Mouse (Mus musculus) liver, adult 2 months (tissue): ENCODE results near the gene Ifna7. TPM values are rescaled to one million over a fixed set of nuclear protein-coding genes. Genes with fewer than 3 reads are reported as not detected.

Experiments used
- DNase-seq: peaks from one replicate; pipeline ENCODE4 v3.0.0-alpha.2; 2011; ENCODE audit warnings: low read depth, low spot score; ENCODE audit errors: extremely low read depth
- H3K27ac ChIP-seq: fragments of 200-500 bp; replicated peaks from 2 replicates; pipeline ENCODE4 v1.5.1; 2012; ENCODE audit warnings: low read depth, mild to moderate bottlenecking, control low read depth, inconsistent platforms, low read length; ENCODE audit not compliant: insufficient read depth
- H3K27me3 ChIP-seq: fragments of 200-500 bp; 2 replicates; pipeline ENCODE4 v1.6.1; 2012; ENCODE audit warnings: mild to moderate bottlenecking, moderate library complexity, low read length, inconsistent platforms; ENCODE audit not compliant: control insufficient read depth, insufficient read depth
- H3K36me3 ChIP-seq: fragments of 200-500 bp; 2 replicates; pipeline ENCODE4 v1.6.1; 2012; ENCODE audit warnings: low read length, inconsistent platforms; ENCODE audit not compliant: control insufficient read depth, insufficient read depth
- H3K4me1 ChIP-seq: fragments of 200-500 bp; 2 replicates; pipeline ENCODE4 v1.6.1; 2011; ENCODE audit warnings: low read length; ENCODE audit not compliant: control insufficient read depth, insufficient read depth
- H3K4me3 ChIP-seq: fragments of 200-500 bp; 2 replicates; pipeline ENCODE4 v1.5.1; 2011; ENCODE audit warnings: low read depth, mild to moderate bottlenecking, control low read depth, low read length, moderate library complexity; ENCODE audit not compliant: insufficient read depth
- H3K79me2 ChIP-seq: fragments of 200-500 bp; 2 replicates; pipeline ENCODE4 v1.6.1; 2012; ENCODE audit warnings: inconsistent platforms, mild to moderate bottlenecking, low read length, moderate library complexity; ENCODE audit not compliant: control insufficient read depth, insufficient read depth
- H3K9ac ChIP-seq: fragments of 200-500 bp; 2 replicates; pipeline ENCODE4 v1.6.1; 2012; ENCODE audit warnings: low read depth, mild to moderate bottlenecking, control low read depth, inconsistent platforms, low read length
- CTCF ChIP-seq: fragments of 200-500 bp; IDR thresholded peaks from 2 replicates; pipeline ENCODE4 v1.5.1; 2011; ENCODE audit warnings: low read depth, low read length, control low read depth
- POLR2A ChIP-seq: fragments of 200-500 bp; IDR thresholded peaks from 2 replicates; pipeline ENCODE4 v1.6.1; 2011; ENCODE audit warnings: low read length, control low read depth; ENCODE audit not compliant: insufficient read depth; ENCODE audit errors: extremely low read depth
- WGBS: fragments of 180-500 bp; shearing (Covaris S2); methylation state at CpG from one replicate; pipeline ENCODE4 v1.1.7; 2018; 5-methylcytosine and 5-hydroxymethylcytosine counted together
- polyA plus RNA-seq: library from polyadenylated mRNA; depleted of rRNA; stranded (reverse); fragments of >200 nt; gene quantifications from 2 replicates; pipeline ENCODE4 v1.2.3, GENCODE M21; 2012; rRNA removed
- total RNA-seq: library from RNA; depleted of rRNA; stranded (reverse); fragments of >200 nt; gene quantifications from 2 replicates; pipeline ENCODE4 v1.2.3, GENCODE M21; 2014; rRNA removed

The Ifna7 gene
- total and polyA plus RNA-seq, 2 experiments, result not detected

DNA sequence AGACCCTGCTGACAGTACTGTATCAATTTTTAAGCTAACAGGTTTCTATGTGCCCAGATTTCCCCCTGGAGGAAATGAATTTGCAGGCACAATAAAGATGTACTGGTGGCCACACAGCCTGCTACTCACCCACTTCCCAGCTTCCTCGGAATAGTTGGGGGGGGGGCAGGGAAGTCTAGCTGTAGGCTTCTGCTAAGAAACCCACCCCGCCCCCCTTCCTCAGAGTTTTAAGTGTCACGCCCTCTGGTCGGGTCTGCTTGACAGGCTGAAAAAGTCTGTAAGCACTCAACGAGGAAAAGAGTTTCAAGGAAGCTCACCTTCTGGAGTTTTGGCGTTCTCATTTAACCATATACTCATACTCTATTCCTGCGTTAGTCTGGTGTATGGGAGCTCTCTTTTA lies 47.3 kb downstream of the Ifna7 start:
- H3K27ac ChIP-seq, result no peak overlapping the region
- no peak for DNase-seq
- no peaks in the 10 kb centered on the region for H3K36me3 ChIP-seq
- TF ChIP-seq POLR2A (no peak), CTCF (no peak)
- H3K4me3 ChIP-seq, result no peak overlapping the region
- no peaks in the 10 kb centered on the region for H3K79me2 ChIP-seq
- H3K27me3 ChIP-seq, result peaks cover 3% of the 10 kb centered on the region; the same call in 1 of the 2 replicates
- 43% methylated on average over 7 of the region's 7 CpGs for WGBS
- no peaks in the 10 kb centered on the region for H3K4me1 ChIP-seq
- H3K9ac ChIP-seq, result no peak overlapping the region

- no peaks in the 10 kb centered on the region for H3K36me3 ChIP-seq
- H3K9ac ChIP-seq, result no peak overlapping the region
- H3K4me3 ChIP-seq, result no peak overlapping the region
- WGBS, result 68% methylated on average over 9 of the region's 9 CpGs
- TF ChIP-seq CTCF (no peak), POLR2A (no peak)
- H3K27ac ChIP-seq, result no peak overlapping the region
- H3K27me3 ChIP-seq, result peaks cover 3% of the 10 kb centered on the region; the same call in 1 of the 2 replicates
- H3K79me2 ChIP-seq, result no peaks in the 10 kb centered on the region
- no peaks in the 10 kb centered on the region for H3K4me1 ChIP-seq
- DNase-seq, result peak; percentile 8
These were observed 48.6 kb downstream of the Ifna7 start for GRCm38 (mm10) chr4:88864599-88864998.

DNA sequence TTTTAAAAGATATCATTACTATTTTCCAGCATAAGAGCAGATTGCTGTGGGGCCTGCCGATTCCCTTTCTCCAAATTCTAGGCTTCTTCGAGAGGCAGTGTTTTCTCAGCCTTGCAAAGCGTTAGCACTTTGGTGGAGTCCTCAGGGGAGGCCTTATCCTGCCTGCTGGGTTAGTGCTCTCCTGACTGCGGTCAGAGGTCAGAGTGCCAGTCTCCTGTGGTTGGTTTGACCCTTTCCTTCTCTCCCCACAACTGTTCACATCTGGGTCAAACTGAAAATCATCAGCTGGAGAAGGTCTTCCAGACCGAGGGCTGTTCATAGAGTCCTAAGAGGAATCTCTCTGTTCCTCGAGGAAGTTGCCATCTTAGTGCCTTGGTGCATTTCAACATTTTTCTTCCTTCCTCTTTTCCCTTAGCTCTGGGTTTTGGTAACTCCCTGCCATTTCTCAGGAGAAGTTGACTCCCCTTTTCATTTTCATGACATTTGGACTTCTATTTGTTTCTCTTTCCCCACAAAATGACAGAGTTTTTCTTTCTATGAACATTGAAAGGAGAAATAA lies 49.1 kb downstream of the Ifna7 start:
- H3K27me3 ChIP-seq, result peaks cover 3% of the 10 kb centered on the region; the same call in 1 of the 2 replicates
- no peaks in the 10 kb centered on the region for H3K4me1 ChIP-seq
- no peak overlapping the region for H3K4me3 ChIP-seq
- no peaks in the 10 kb centered on the region for H3K36me3 ChIP-seq
- no peak overlapping the region for H3K9ac ChIP-seq
- peak; percentile 30 for DNase-seq
- no peak overlapping the region for H3K27ac ChIP-seq
- 61% methylated on average over 6 of the region's 6 CpGs for WGBS
- TF ChIP-seq CTCF (no peak), POLR2A (no peak)
- no peaks in the 10 kb centered on the region for H3K79me2 ChIP-seq

Other genes with a start within 250 kb of the Ifna7 start
- gene Ifna14, start 244.4 kb upstream of the Ifna7 start, total RNA-seq, result not detected in 2 replicates
- not detected in 2 replicates for gene Ifna14, start 244.4 kb upstream of the Ifna7 start, polyA plus RNA-seq
- gene Ifna9, start 223.8 kb upstream of the Ifna7 start, total RNA-seq, result not detected in 2 replicates
- not detected in 2 replicates for gene Ifna9, start 223.8 kb upstream of the Ifna7 start, polyA plus RNA-seq
- gene Ifna12, start 212.9 kb upstream of the Ifna7 start, total RNA-seq, result not detected in 2 replicates
- not detected in 2 replicates for gene Ifna12, start 212.9 kb upstream of the Ifna7 start, polyA plus RNA-seq
- not detected in 2 replicates for gene C87499, start 181.8 kb upstream of the Ifna7 start, total RNA-seq
- not detected in 2 replicates for gene C87499, start 181.8 kb upstream of the Ifna7 start, polyA plus RNA-seq
- gene Ifna13, start 171.8 kb upstream of the Ifna7 start, total RNA-seq, result not detected in 2 replicates
- not detected in 2 replicates for gene Ifna13, start 171.8 kb upstream of the Ifna7 start, polyA plus RNA-seq
- not detected in 2 replicates for gene Ifna16, start 139.3 kb upstream of the Ifna7 start, total RNA-seq
- not detected in 2 replicates for gene Ifna16, start 139.3 kb upstream of the Ifna7 start, polyA plus RNA-seq
- not detected in 2 replicates for gene Ifna2, start 132.3 kb upstream of the Ifna7 start, total RNA-seq
- not detected in 2 replicates for gene Ifna2, start 132.3 kb upstream of the Ifna7 start, polyA plus RNA-seq
- gene Ifnab, start 124.9 kb upstream of the Ifna7 start, total RNA-seq, result not detected in 2 replicates
- not detected in 2 replicates for gene Ifnab, start 124.9 kb upstream of the Ifna7 start, polyA plus RNA-seq
- 0.18 TPM in 1 of 2 replicates, not detected in the other for gene Gm26566, start 94.4 kb upstream of the Ifna7 start, total RNA-seq
- not detected in 2 replicates for gene Gm26566, start 94.4 kb upstream of the Ifna7 start, polyA plus RNA-seq
- gene Klhl9, start 93.8 kb upstream of the Ifna7 start, total RNA-seq, result 60.3 and 68.1 TPM in 2 replicates
- 9.8 and 10.2 TPM in 2 replicates for gene Klhl9, start 93.8 kb upstream of the Ifna7 start, polyA plus RNA-seq
- not detected in 2 replicates for gene Gm13271, start 61.4 kb upstream of the Ifna7 start, total RNA-seq
- not detected in 2 replicates for gene Gm13271, start 61.4 kb upstream of the Ifna7 start, polyA plus RNA-seq
- not detected in 2 replicates for gene Gm13283, start 56.1 kb upstream of the Ifna7 start, total RNA-seq
- gene Gm13283, start 56.1 kb upstream of the Ifna7 start, polyA plus RNA-seq, result not detected in 2 replicates
- gene Gm13290, start 42.4 kb upstream of the Ifna7 start, total RNA-seq, result not detected in 2 replicates
- gene Gm13290, start 42.4 kb upstream of the Ifna7 start, polyA plus RNA-seq, result not detected in 2 replicates
- gene Gm13289, start 39.3 kb upstream of the Ifna7 start, total RNA-seq, result not detected in 2 replicates
- not detected in 2 replicates for gene Gm13289, start 39.3 kb upstream of the Ifna7 start, polyA plus RNA-seq
- not detected in 2 replicates for gene Gm13272, start 36.4 kb upstream of the Ifna7 start, total RNA-seq
- not detected in 2 replicates for gene Gm13272, start 36.4 kb upstream of the Ifna7 start, polyA plus RNA-seq
- gene Ifnz, start 34.1 kb upstream of the Ifna7 start, total RNA-seq, result not detected in 2 replicates
- gene Ifnz, start 34.1 kb upstream of the Ifna7 start, polyA plus RNA-seq, result not detected in 2 replicates
- gene Gm13276, start 30.5 kb upstream of the Ifna7 start, total RNA-seq, result not detected in 2 replicates
- gene Gm13276, start 30.5 kb upstream of the Ifna7 start, polyA plus RNA-seq, result not detected in 2 replicates
- not detected in 2 replicates for gene Gm13277, start 27.6 kb upstream of the Ifna7 start, total RNA-seq
- not detected in 2 replicates for gene Gm13277, start 27.6 kb upstream of the Ifna7 start, polyA plus RNA-seq
- gene Gm13278, start 24.7 kb upstream of the Ifna7 start, total RNA-seq, result not detected in 2 replicates
- gene Gm13278, start 24.7 kb upstream of the Ifna7 start, polyA plus RNA-seq, result not detected in 2 replicates
- gene Gm13275, start 21.7 kb upstream of the Ifna7 start, total RNA-seq, result not detected in 2 replicates
- gene Gm13275, start 21.7 kb upstream of the Ifna7 start, polyA plus RNA-seq, result not detected in 2 replicates
- gene Gm13279, start 18.8 kb upstream of the Ifna7 start, total RNA-seq, result not detected in 2 replicates
- gene Gm13279, start 18.8 kb upstream of the Ifna7 start, polyA plus RNA-seq, result not detected in 2 replicates
- not detected in 2 replicates for gene Gm13285, start 16.6 kb upstream of the Ifna7 start, total RNA-seq
- not detected in 2 replicates for gene Gm13285, start 16.6 kb upstream of the Ifna7 start, polyA plus RNA-seq
- not detected in 2 replicates for gene Gm13287, start 13.0 kb upstream of the Ifna7 start, total RNA-seq
- gene Gm13287, start 13.0 kb upstream of the Ifna7 start, polyA plus RNA-seq, result not detected in 2 replicates
- gene Gm13288, start 10.7 kb upstream of the Ifna7 start, total RNA-seq, result not detected in 2 replicates
- not detected in 2 replicates for gene Gm13288, start 10.7 kb upstream of the Ifna7 start, polyA plus RNA-seq
- not detected in 2 replicates for gene Ifna11, start 3.7 kb downstream of the Ifna7 start, total RNA-seq
- gene Ifna11, start 3.7 kb downstream of the Ifna7 start, polyA plus RNA-seq, result not detected in 2 replicates
- gene Ifna6, start 11.2 kb downstream of the Ifna7 start, total RNA-seq, result not detected in 2 replicates
- gene Ifna6, start 11.2 kb downstream of the Ifna7 start, polyA plus RNA-seq, result not detected in 2 replicates
- not detected in 2 replicates for gene Ifna5, start 19.3 kb downstream of the Ifna7 start, total RNA-seq
- not detected in 2 replicates for gene Ifna5, start 19.3 kb downstream of the Ifna7 start, polyA plus RNA-seq
- not detected in 2 replicates for gene Ifna4, start 25.6 kb downstream of the Ifna7 start, total RNA-seq
- not detected in 2 replicates for gene Ifna4, start 25.6 kb downstream of the Ifna7 start, polyA plus RNA-seq
- not detected in 2 replicates for gene Ifna1, start 33.9 kb downstream of the Ifna7 start, total RNA-seq
- gene Ifna1, start 33.9 kb downstream of the Ifna7 start, polyA plus RNA-seq, result not detected in 2 replicates
- gene Ifne, start 64.0 kb downstream of the Ifna7 start, total RNA-seq, result not detected in 2 replicates
- not detected in 2 replicates for gene Ifne, start 64.0 kb downstream of the Ifna7 start, polyA plus RNA-seq